ENCODE assay signal across 35 mouse cellular contexts in genomic region chr5:140163947-140164346, GRCm38 (mm10).
"Had no signal": no experiment of that assay in that cellular context is flagged by ENCODE, and none has a peak within 500 bp of the region (broad histone marks: within the 10 kb centered on the region; RNA-seq: fewer than 3 reads in every experiment).

No protein-coding gene starts in this region.

- H3K9ac ChIP-seq: heart, embryonic 12.5 days; heart, embryonic 13.5 days; heart, embryonic 15.5 days; hindbrain, embryonic 12.5 days; hindbrain, embryonic 13.5 days; hindbrain, embryonic 14.5 days; hindbrain, embryonic 15.5 days; intestine, embryonic 15.5 days; kidney, embryonic 15.5 days had no signal

- H3K4me2 ChIP-seq: heart, embryonic 11.5 days; heart, embryonic 12.5 days; heart, embryonic 13.5 days; heart, embryonic 15.5 days; hindbrain, embryonic 12.5 days; hindbrain, embryonic 13.5 days; hindbrain, embryonic 14.5 days; hindbrain, embryonic 15.5 days; intestine, embryonic 15.5 days; kidney, embryonic 15.5 days had no signal

- H3K4me1 ChIP-seq: hindbrain, embryonic 10.5 days; hindbrain, embryonic 12.5 days; hindbrain, embryonic 13.5 days; hindbrain, embryonic 15.5 days; intestine, embryonic 15.5 days; kidney, embryonic 15.5 days had no signal

- ATAC-seq: hindbrain, embryonic 16.5 days; hindbrain, postnatal 0 days; inflammation-experienced regulatory T-cells, adult 6 months; intestine, embryonic 15.5 days; intestine, embryonic 16.5 days; intestine, postnatal 0 days had no signal

- DNase-seq: heart, postnatal 10 days; heart, postnatal 14 days; heart, postnatal 36 days; heart, postnatal 4 days; kidney, adult 11 months; kidney, adult 18-20 months; kidney, adult 2 months; kidney, adult 8-10 months; kidney, adult 9 months; kidney, postnatal 10 days; kidney, postnatal 14 days; kidney, postnatal 25 days; kidney, postnatal 36 days; kidney, postnatal 4 days; layer of hippocampus, adult 9-11 months; layer of hippocampus, postnatal 36 days had no signal

- H3K4me3 ChIP-seq: heart, embryonic 10.5 days; heart, embryonic 12.5 days; heart, embryonic 13.5 days; heart, embryonic 15.5 days; hindbrain, embryonic 10.5 days; hindbrain, embryonic 12.5 days; hindbrain, embryonic 13.5 days; hindbrain, embryonic 15.5 days; intestine, embryonic 15.5 days; kidney, embryonic 15.5 days; layer of hippocampus, adult 2 months had no signal

- H3K9me3 ChIP-seq: heart, embryonic 10.5 days; heart, embryonic 12.5 days; heart, embryonic 13.5 days; heart, embryonic 15.5 days; hindbrain, embryonic 10.5 days; hindbrain, embryonic 12.5 days; hindbrain, embryonic 13.5 days; hindbrain, embryonic 15.5 days; intestine, embryonic 15.5 days; kidney, embryonic 15.5 days had no signal

- H3K27ac ChIP-seq: heart, embryonic 10.5 days; heart, embryonic 13.5 days; heart, embryonic 15.5 days; hindbrain, embryonic 10.5 days; hindbrain, embryonic 12.5 days; hindbrain, embryonic 13.5 days; hindbrain, embryonic 14.5 days; hindbrain, embryonic 15.5 days; hindbrain, postnatal 0 days; intestine, embryonic 15.5 days; kidney, embryonic 15.5 days; kidney, postnatal 0 days; layer of hippocampus, adult 2 months had no signal

- H3K36me3 ChIP-seq: heart, embryonic 10.5 days; heart, embryonic 12.5 days; heart, embryonic 13.5 days; heart, embryonic 15.5 days; hindbrain, embryonic 10.5 days; hindbrain, embryonic 12.5 days; hindbrain, embryonic 13.5 days; hindbrain, embryonic 15.5 days; intestine, embryonic 15.5 days; kidney, embryonic 15.5 days had no signal

- H3K27me3 ChIP-seq: heart, embryonic 12.5 days; heart, embryonic 13.5 days; heart, embryonic 15.5 days; hindbrain, embryonic 12.5 days; hindbrain, embryonic 13.5 days; hindbrain, embryonic 15.5 days; intestine, embryonic 15.5 days; kidney, embryonic 15.5 days had no signal
